Mouse (Mus musculus): Measurements from ENCODE around the gene Ier5.

- no peak for TF ChIP-seq HCFC1 (IDR thresholded peaks at IDR 0.05; ENCODE audit: borderline replicate concordance, insufficient read depth, low read length)
- no peak for TF ChIP-seq ZC3H11A (IDR thresholded peaks at IDR 0.05; ENCODE audit: borderline replicate concordance, low read depth, low read length)
- no peak for TF ChIP-seq CHD2 (IDR thresholded peaks at IDR 0.05; ENCODE audit: low read depth, low read length)
- no peak for TF ChIP-seq MAFK (IDR thresholded peaks at IDR 0.05; ENCODE audit: insufficient read depth, low read depth, low read length)
- no peak for TF ChIP-seq ZNF384 (IDR thresholded peaks at IDR 0.05; ENCODE audit: low read depth, low read length)
Observed at GRCm38 (mm10) chr1:155066196-155066595, 33.2 kb downstream of the Ier5 start.
